Mouse (Mus musculus) neural tube, embryonic 12.5 days (tissue): Measurements from ENCODE around the gene Alox15. TPM values are rescaled to one million over a fixed set of nuclear protein-coding genes. Genes with fewer than 3 reads are reported as not detected.

Experiments
- ATAC-seq: fragments of 200-750 bp; cut with Nextera tagmentation; 2 replicates; pipeline ENCODE4 v1.8.0; 2017; ENCODE audit warnings: low read depth, mild to moderate bottlenecking, moderate TSS enrichment, moderate library complexity; ENCODE audit not compliant: low FRiP score
- H3K27ac ChIP-seq: fragments of 300-500 bp; sonication (generic); 2 replicates; pipeline ENCODE4 v1.5.1; 2016
- H3K27me3 ChIP-seq: fragments of 300-500 bp; sonication (generic); replicated peaks from 2 replicates; pipeline ENCODE4 v1.6.1; 2016; ENCODE audit warnings: mild to moderate bottlenecking
- H3K36me3 ChIP-seq: fragments of 300-500 bp; sonication (generic); 2 replicates; pipeline ENCODE4 v1.6.1; 2016; ENCODE audit warnings: mild to moderate bottlenecking
- H3K4me1 ChIP-seq: fragments of 300-500 bp; sonication (generic); 2 replicates; pipeline ENCODE4 v1.6.1; 2016
- H3K4me2 ChIP-seq: fragments of 300-500 bp; sonication (generic); replicated peaks from 2 replicates; pipeline ENCODE4 v1.6.1; 2016; ENCODE audit warnings: mild to moderate bottlenecking
- H3K4me3 ChIP-seq: fragments of 300-500 bp; sonication (generic); 2 replicates; pipeline ENCODE4 v1.5.1; 2016
- H3K9ac ChIP-seq: fragments of 300-500 bp; sonication (generic); 2 replicates; pipeline ENCODE4 v1.6.1; 2016; ENCODE audit warnings: mild to moderate bottlenecking
- H3K9me3 ChIP-seq: fragments of 300-500 bp; sonication (generic); 2 replicates; pipeline ENCODE4 v1.6.1; 2016; ENCODE audit warnings: mild to moderate bottlenecking
- WGBS: fragments of 180-500 bp; shearing (Covaris S2); methylation state at CpG from one replicate; pipeline ENCODE4 v1.1.7; 2016; 5-methylcytosine and 5-hydroxymethylcytosine counted together
- polyA plus RNA-seq: library from polyadenylated mRNA; unstranded; fragments of >200 nt; fragmentation: Nextera tagmentation; extraction: Ambion mirVana; gene quantifications from 2 replicates; pipeline ENCODE4 v1.2.1, GENCODE M21; 2016

Gene Alox15
- polyA plus RNA-seq, 1 experiment from 2014 or later: 0.13 TPM

GRCm38 (mm10) chr11:70302293-70302692, 49.5 kb downstream of the Alox15 start:
- Histone ChIP-seq H3K36me3 (no peaks in the 10 kb centered on the region), H3K9ac (no peak overlapping the region), H3K4me3 (no peak overlapping the region), H3K4me1 (no peaks in the 10 kb centered on the region), H3K27ac (no peak overlapping the region), H3K9me3 (peaks cover 6% of the 10 kb centered on the region; the same call in 1 of the 2 replicates), H3K27me3 (no peaks in the 10 kb centered on the region), H3K4me2 (no peak overlapping the region)
- ATAC-seq: no peak
- 88% methylated on average over 4 of the region's 4 CpGs for WGBS

GRCm38 (mm10) chr11:70297836-70298454, 53.9 kb downstream of the Alox15 start:
- Histone ChIP-seq H3K27me3 (no peaks in the 10 kb centered on the region), H3K9me3 (peaks cover 6% of the 10 kb centered on the region; the same call in 1 of the 2 replicates), H3K27ac (no peak overlapping the region), H3K9ac (no peak overlapping the region), H3K4me2 (no peak overlapping the region), H3K36me3 (no peaks in the 10 kb centered on the region), H3K4me3 (no peak overlapping the region), H3K4me1 (no peaks in the 10 kb centered on the region)
- no peak for ATAC-seq
- WGBS: 68% methylated on average over 12 of the region's 12 CpGs

- Histone ChIP-seq H3K27ac (no peak overlapping the region), H3K36me3 (no peaks in the 10 kb centered on the region), H3K4me3 (no peak overlapping the region), H3K4me1 (no peaks in the 10 kb centered on the region), H3K9me3 (peaks cover 6% of the 10 kb centered on the region; the same call in 1 of the 2 replicates), H3K9ac (no peak overlapping the region), H3K4me2 (no peak overlapping the region), H3K27me3 (no peaks in the 10 kb centered on the region)
- 60% methylated on average over 4 of the region's 4 CpGs for WGBS
- ATAC-seq: no peak
Observed at GRCm38 (mm10) chr11:70297405-70297804, 54.4 kb downstream of the Alox15 start.

Other genes with a start within 250 kb of the Alox15 start
- 0.48 TPM in 1 of 2 replicates, not detected in the other for gene Mgl2, start 221.7 kb downstream of the Alox15 start, polyA plus RNA-seq
- 0.37 and 0.39 TPM in 2 replicates for gene Clec10a, start 195.8 kb downstream of the Alox15 start, polyA plus RNA-seq
- gene Slc16a11, start 139.3 kb downstream of the Alox15 start, polyA plus RNA-seq: 1.7 and 3.3 TPM in 2 replicates
- gene Slc16a13, start 131.0 kb downstream of the Alox15 start, polyA plus RNA-seq: 13.6 and 16.3 TPM in 2 replicates
- gene Bcl6b, start 122.2 kb downstream of the Alox15 start, polyA plus RNA-seq: 6.9 TPM in 2 replicates
- gene 0610010K14Rik, start 114.1 kb downstream of the Alox15 start, polyA plus RNA-seq: 169 and 183 TPM in 2 replicates
- gene Gm21988, start 112.2 kb downstream of the Alox15 start, polyA plus RNA-seq: 14.4 and 15.2 TPM in 2 replicates
- gene Rnasek, start 112.2 kb downstream of the Alox15 start, polyA plus RNA-seq: 231 and 245 TPM in 2 replicates
- gene Alox12, start 96.7 kb downstream of the Alox15 start, polyA plus RNA-seq: 2.8 and 3.0 TPM in 2 replicates
- gene Alox12e, start 29.4 kb downstream of the Alox15 start, polyA plus RNA-seq: not detected in 2 replicates
- gene Pelp1, start 58.0 kb upstream of the Alox15 start, polyA plus RNA-seq: 37.6 and 38.2 TPM in 2 replicates
- gene Arrb2, start 80.6 kb upstream of the Alox15 start, polyA plus RNA-seq: 36.0 and 36.4 TPM in 2 replicates
- gene Med11, start 99.9 kb upstream of the Alox15 start, polyA plus RNA-seq: 35.8 and 38.8 TPM in 2 replicates
- gene Zmynd15, start 107.4 kb upstream of the Alox15 start, polyA plus RNA-seq: 0.34 and 0.63 TPM in 2 replicates
- 3.5 and 3.9 TPM in 2 replicates for gene Cxcl16, start 108.0 kb upstream of the Alox15 start, polyA plus RNA-seq
- gene Tm4sf5, start 153.2 kb upstream of the Alox15 start, polyA plus RNA-seq: not detected in 2 replicates
- not detected in 2 replicates for gene Vmo1, start 162.6 kb upstream of the Alox15 start, polyA plus RNA-seq
- gene Gltpd2, start 167.2 kb upstream of the Alox15 start, polyA plus RNA-seq: 0.22 and 0.42 TPM in 2 replicates
- 779 and 832 TPM in 2 replicates for gene Psmb6, start 173.3 kb upstream of the Alox15 start, polyA plus RNA-seq
- gene Gm40193, start 180.9 kb upstream of the Alox15 start, polyA plus RNA-seq: not detected in 2 replicates
- 4.7 and 5.8 TPM in 2 replicates for gene Pld2, start 188.0 kb upstream of the Alox15 start, polyA plus RNA-seq
- gene Mink1, start 210.8 kb upstream of the Alox15 start, polyA plus RNA-seq: 15.8 and 16.6 TPM in 2 replicates